Mouse (Mus musculus) C2C12 (cell line): ENCODE data around the gene Rgs10. TPM values are rescaled to one million over a fixed set of nuclear protein-coding genes. Genes with fewer than 3 reads are reported as not detected.

Source experiments
- H3K27me3 ChIP-seq: one replicate; pipeline ENCODE4 v1.6.1; 2011; ENCODE audit not compliant: control insufficient read depth, insufficient read depth, insufficient read length
- H3K36me3 ChIP-seq: one replicate; pipeline ENCODE4 v1.6.1; 2011; ENCODE audit not compliant: control insufficient read depth, insufficient read depth
- H3K4me3 ChIP-seq: one replicate; pipeline ENCODE4 v1.5.1; 2011; ENCODE audit warnings: mild to moderate bottlenecking, control low read depth; ENCODE audit not compliant: poor library complexity, insufficient read depth, severe bottlenecking
- H3K79me2 ChIP-seq: one replicate; pipeline ENCODE4 v1.6.1; 2011; ENCODE audit not compliant: control insufficient read depth, insufficient read depth
- H3K79me3 ChIP-seq: one replicate; pipeline ENCODE4 v1.6.1; 2011; ENCODE audit warnings: low read depth, control low read depth
- H3ac ChIP-seq: one replicate; pipeline ENCODE3; 2011; ENCODE audit warnings: low read depth; ENCODE audit not compliant: control insufficient read depth, insufficient read length
- CEBPB ChIP-seq: IDR thresholded peaks from one replicate; pipeline ENCODE4 v1.6.1; 2011; ENCODE audit warnings: low read depth, mild to moderate bottlenecking, control low read depth, moderate library complexity
- CTCF ChIP-seq: IDR thresholded peaks from one replicate; pipeline ENCODE4 v1.5.1; 2011; ENCODE audit not compliant: control insufficient read depth, insufficient read depth, insufficient read length
- FOSL1 ChIP-seq: IDR thresholded peaks from one replicate; pipeline ENCODE4 v1.8.0; 2011; ENCODE audit warnings: mild to moderate bottlenecking, low read length; ENCODE audit not compliant: poor library complexity, insufficient read depth, severe bottlenecking
- MAX ChIP-seq: IDR thresholded peaks from one replicate; pipeline ENCODE4 v1.6.1; 2011; ENCODE audit warnings: mild to moderate bottlenecking, control low read depth
- MYOD1 ChIP-seq: IDR thresholded peaks from one replicate; pipeline ENCODE4 v1.6.1; 2011; ENCODE audit warnings: low read depth; ENCODE audit not compliant: control insufficient read depth, insufficient read length
- MYOG ChIP-seq: IDR thresholded peaks from one replicate; pipeline ENCODE4 v1.6.1; 2011; ENCODE audit not compliant: control insufficient read depth, insufficient read length; ENCODE audit errors: extremely low read depth
- USF1 ChIP-seq: IDR thresholded peaks from one replicate; pipeline ENCODE4 v1.6.1; 2011; ENCODE audit warnings: low read depth, mild to moderate bottlenecking, control low read depth, moderate library complexity
- long read RNA-seq, 2 experiments: library from polyadenylated mRNA; unstranded; transcript quantifications; one replicate each; pipeline ENCODE4 v2.0.0; 2019 to 2020
- polyA plus RNA-seq: library from polyadenylated mRNA; unstranded; fragments of >200 nt; fragmentation: generic; extraction: Trizol; gene quantifications from one replicate; pipeline ENCODE4 v1.2.1, GENCODE M21; 2012; ENCODE audit warnings: missing spikeins

Gene Rgs10
- 12.9 TPM for polyA plus RNA-seq
- long read RNA-seq, experiment 1, transcript Rgs10-201 (5 exons, 880 nt) = major isoform, 13 of 15 reads
- long read RNA-seq, experiment 1, partial matches to known transcripts = 2 of 15 reads
- long read RNA-seq, experiment 1, other reads (novel, unspliced or antisense) = 0 of 15 reads
- long read RNA-seq, experiment 2, partial matches to known transcripts = 0 of 5 reads
- long read RNA-seq, experiment 2, other reads (novel, unspliced or antisense) = 2 of 5 reads

DNA sequence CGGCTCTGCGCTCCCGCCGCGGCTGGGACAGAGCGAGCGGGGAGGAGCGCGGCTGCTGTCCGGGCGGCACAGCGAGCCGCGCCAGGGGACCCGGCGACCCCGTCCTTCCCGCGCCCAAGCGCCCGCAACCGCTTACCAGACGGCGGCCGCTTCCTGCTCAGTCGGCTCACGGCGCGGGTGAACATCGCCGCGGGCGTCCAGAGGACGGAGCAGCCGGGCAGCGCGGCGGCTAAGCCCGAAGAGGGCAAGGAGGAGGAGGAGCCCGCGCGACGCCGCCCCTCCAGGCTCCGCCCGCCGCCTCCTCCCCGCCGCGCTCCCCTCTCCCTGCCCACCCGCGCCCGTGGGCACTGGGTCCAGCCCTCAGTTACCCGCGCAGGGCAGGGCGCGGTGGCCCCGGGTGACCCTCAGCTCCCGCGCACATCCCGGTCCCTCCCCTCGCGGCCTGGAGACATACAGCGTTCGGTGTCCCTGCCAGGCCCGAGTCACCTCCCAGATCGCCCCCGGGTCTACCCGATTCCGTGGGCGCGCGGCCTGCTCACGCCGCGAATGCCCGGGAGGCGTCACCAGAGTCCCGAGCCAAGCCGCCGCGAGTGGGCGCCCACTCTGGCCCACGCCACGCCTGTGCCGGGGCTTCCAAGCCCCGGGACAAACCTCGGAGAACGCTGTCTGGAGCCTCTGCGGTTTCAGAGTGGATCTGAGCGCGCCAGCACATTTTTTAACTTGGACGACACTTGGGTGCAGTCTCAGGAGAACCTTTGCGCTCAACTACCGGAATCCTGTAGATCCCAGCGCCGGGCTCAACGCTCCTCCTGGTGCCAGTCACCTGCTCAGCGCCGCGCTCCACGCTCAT lies at the start of gene Rgs10:
TSS of gene Rgs10 (minus strand) at position 829 of the 850 bp plus-strand sequence.
- H3K27me3 ChIP-seq = no peaks in the 10 kb centered on the region
- H3K79me2 ChIP-seq = no peaks in the 10 kb centered on the region
- peak within 1 kb of the TSS; percentile 56 for H3ac ChIP-seq
- H3K36me3 ChIP-seq = no peaks in the 10 kb centered on the region
- peak within 1 kb of the TSS; percentile 42 for H3K4me3 ChIP-seq
- TF ChIP-seq FOSL1 (no peak), CEBPB (no peak), MYOD1 (no peak), MAX (no peak), MYOG (no peak), USF1 (no peak), CTCF (no peak)
- no peaks in the 10 kb centered on the region for H3K79me3 ChIP-seq

DNA sequence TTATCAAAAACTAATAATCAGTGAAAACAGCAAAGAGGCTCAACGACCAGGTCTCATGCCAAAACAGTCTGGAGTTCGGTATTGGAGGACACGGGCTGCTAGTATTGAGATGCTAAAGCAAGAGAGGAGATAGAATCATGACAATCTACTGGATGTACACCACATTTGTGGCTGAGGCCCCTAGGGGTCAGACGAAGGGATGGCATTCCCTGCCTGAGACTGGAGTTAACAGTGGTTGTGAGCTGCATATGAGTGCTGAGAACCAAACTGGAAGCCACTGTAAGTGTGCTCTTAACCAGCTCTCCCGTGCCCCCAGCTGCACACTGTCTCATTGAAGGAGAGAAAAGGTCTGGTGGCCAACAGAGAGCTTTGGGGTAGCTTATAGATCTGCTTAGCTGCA lies 43.8 kb upstream of the Rgs10 start:
- TF ChIP-seq FOSL1 = no peak
- no peak for TF ChIP-seq USF1
- Histone ChIP-seq H3ac (no peak overlapping the region), H3K79me2 (peaks cover 39% of the 10 kb centered on the region), H3K4me3 (peak overlapping the region; percentile 6), H3K27me3 (no peaks in the 10 kb centered on the region), H3K79me3 (peaks cover 32% of the 10 kb centered on the region), H3K36me3 (no peaks in the 10 kb centered on the region)

- H3K79me2 ChIP-seq = peaks cover 48% of the 10 kb centered on the region
- peak within 1 kb of the TSS; percentile 100 for H3ac ChIP-seq
- peaks cover 40% of the 10 kb centered on the region for H3K79me3 ChIP-seq
- H3K4me3 ChIP-seq = peak within 1 kb of the TSS; percentile 78
- H3K36me3 ChIP-seq = no peaks in the 10 kb centered on the region
- no peaks in the 10 kb centered on the region for H3K27me3 ChIP-seq
- TF ChIP-seq FOSL1 (no peak), MAX (peak; percentile 91), USF1 (peak; percentile 10)
Measured at GRCm38 (mm10) chr7:128461285-128462215, 43.0 kb upstream of the Rgs10 start, which contains the start of gene Tial1. TSS of gene Tial1 (minus strand) at chr7:128461717.

DNA sequence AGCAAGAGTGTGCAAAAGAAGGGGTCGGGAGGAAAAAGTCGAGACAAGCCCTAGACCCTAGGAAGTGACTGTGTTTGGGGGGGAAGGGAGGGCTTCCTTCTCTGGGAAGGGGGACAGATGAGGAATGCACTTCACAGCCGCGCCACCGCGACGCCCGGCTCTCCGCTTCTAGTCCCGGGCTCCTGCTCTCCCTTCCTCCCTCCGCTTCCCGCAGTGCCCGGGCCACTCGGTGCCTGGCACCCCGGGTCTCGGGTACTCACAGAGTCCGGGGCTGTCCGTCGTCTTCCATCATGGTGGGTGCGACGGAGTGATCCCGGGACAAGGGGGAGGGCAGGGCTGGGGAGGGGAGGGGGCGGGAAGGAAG lies 42.3 kb upstream of the Rgs10 start:
- Histone ChIP-seq H3ac (peak overlapping the region; percentile 100), H3K4me3 (peak overlapping the region; percentile 78), H3K27me3 (no peaks in the 10 kb centered on the region), H3K36me3 (no peaks in the 10 kb centered on the region), H3K79me2 (peaks cover 55% of the 10 kb centered on the region), H3K79me3 (peaks cover 47% of the 10 kb centered on the region)
- TF ChIP-seq MYOG (no peak), MYOD1 (no peak), USF1 (no peak), CEBPB (no peak), MAX (no peak), CTCF (no peak), FOSL1 (no peak)

DNA sequence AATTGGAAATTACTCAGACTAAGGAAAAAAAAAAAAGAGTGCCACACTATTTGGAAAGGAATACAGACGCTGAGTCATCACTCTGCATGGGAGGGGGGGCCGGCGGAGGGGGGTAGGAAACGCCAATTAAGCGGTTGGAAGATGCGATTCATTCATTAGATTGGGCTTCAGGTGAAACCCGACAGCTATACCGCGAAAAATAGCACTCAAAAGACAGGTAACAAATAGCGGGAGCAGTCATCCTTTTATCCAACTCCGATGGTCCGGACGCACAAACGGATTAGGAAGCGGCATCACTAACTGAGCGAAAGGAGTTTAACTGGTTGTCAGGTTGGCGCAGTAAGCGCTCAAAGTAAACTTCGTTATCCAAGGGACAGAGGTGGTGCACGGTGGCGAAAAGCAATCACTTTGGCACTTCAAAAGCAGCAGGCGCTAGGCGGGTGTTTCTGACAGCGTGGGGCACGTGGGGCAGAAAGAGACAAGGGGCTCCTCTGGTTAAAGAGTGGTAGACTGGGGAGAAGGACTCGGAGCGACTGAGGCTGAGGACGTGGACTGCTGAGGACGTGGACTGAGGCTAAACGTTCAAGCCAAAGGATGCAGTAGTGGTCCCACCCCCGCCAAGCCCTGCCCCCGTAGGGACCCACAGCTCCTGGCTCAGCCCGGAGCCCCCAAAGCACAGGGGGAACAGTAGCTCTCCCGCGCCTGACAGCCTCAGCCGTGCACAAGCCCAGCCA lies 41.7 kb upstream of the Rgs10 start:
- Histone ChIP-seq H3K36me3 (no peaks in the 10 kb centered on the region), H3K27me3 (no peaks in the 10 kb centered on the region), H3K79me2 (peaks cover 60% of the 10 kb centered on the region), H3ac (peak overlapping the region; percentile 100), H3K79me3 (peaks cover 52% of the 10 kb centered on the region), H3K4me3 (peak overlapping the region; percentile 78)
- TF ChIP-seq MYOD1 (no peak), CTCF (no peak), MAX (peak; percentile 58), FOSL1 (no peak), MYOG (no peak), USF1 (peak; percentile 5), CEBPB (no peak)
